Mouse (Mus musculus) right cerebral cortex, adult 2 months (tissue): ENCODE results near the gene Ano4.

ENCODE experiments used
- DNase-seq, 2 experiments: peaks; one replicate each; pipeline ENCODE4 v3.0.0; 2021 to 2022; ENCODE audit warnings: low spot score in 2 of 2

The Ano4 gene

GRCm38 (mm10) chr10:88949649-88950296 lies 394.8 kb downstream of the Ano4 start:
- no peak for DNase-seq
